Mouse (Mus musculus): Measurements from ENCODE around the gene Paqr5. TPM values are rescaled to one million over a fixed set of nuclear protein-coding genes. Genes with fewer than 3 reads are reported as not detected.

The Paqr5 gene
- polyA plus RNA-seq, 1 experiment from 2014 or later = 0.41 TPM

DNA sequence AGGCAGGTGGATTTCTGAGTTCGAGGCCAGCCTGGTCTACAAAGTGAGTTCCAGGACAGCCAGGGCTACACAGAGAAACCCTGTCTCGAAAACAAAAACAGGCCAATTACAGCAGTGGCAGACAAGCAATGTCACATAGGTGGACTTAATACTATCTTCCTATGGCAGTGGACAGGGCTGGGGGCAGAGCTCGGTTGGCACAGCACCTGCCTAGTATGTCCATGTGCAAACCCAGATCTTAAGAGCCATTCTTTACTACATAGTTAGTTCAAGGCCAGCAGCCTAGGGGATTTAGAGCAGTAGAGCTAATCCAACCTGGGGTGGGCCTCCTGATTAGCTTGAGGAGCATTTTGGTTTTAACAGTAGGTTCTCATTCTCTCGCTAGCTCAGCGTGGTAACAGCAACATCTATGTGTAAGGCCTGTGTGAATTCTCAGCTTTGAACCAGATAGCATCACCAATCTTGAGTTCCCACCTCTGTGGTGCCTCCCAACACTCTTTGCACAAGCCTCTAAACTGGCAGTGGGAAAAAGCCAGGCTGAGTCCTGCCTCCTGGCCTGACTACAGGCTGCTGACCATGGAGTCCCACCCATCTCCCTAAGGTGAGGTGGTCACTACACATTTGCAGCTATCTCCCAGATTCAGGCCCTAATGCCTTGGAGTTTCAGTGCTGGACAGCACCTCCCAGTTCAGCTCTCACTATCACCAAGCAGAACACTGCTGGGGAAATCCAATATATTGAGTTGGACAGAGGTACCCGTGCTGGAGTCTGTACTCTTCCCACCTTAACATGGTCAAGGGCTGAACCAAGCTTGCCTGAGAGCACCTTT is 115.1 kb downstream of the Paqr5 start:
- peaks cover 23% of the 10 kb centered on the region for H3K36me3 ChIP-seq (ENCODE audit: control insufficient read depth, insufficient read depth, low read length)
- H3K4me1 ChIP-seq (replicated peaks; ENCODE audit: control insufficient read depth, insufficient read depth, low read length) = peaks cover 23% of the 10 kb centered on the region
- DNase-seq (ENCODE audit: low spot score) = peak; percentile 51
- WGBS = 31% methylated on average over 6 of the region's 6 CpGs
- peak; percentile 11; the same call in 1 of the 2 replicates for ATAC-seq (replicated peaks; ENCODE audit: low FRiP score)
- no peaks in the 10 kb centered on the region for H3K9me3 ChIP-seq (ENCODE audit: control insufficient read depth, low read length)
- H3K4me3 ChIP-seq (ENCODE audit: low read depth, low read length) = peak overlapping the region; percentile 17; the same call in 1 of the 2 replicates
- peak overlapping the region; percentile 81 for H3K4me2 ChIP-seq
- peak overlapping the region; percentile 100 for H3K27ac ChIP-seq (ENCODE audit: low read depth, low read length)
- H3K9ac ChIP-seq (ENCODE audit: low read depth, low read length) = peak overlapping the region; percentile 99
- no peaks in the 10 kb centered on the region for H3K27me3 ChIP-seq (replicated peaks; ENCODE audit: control insufficient read depth, insufficient read depth, low read length)

DNA sequence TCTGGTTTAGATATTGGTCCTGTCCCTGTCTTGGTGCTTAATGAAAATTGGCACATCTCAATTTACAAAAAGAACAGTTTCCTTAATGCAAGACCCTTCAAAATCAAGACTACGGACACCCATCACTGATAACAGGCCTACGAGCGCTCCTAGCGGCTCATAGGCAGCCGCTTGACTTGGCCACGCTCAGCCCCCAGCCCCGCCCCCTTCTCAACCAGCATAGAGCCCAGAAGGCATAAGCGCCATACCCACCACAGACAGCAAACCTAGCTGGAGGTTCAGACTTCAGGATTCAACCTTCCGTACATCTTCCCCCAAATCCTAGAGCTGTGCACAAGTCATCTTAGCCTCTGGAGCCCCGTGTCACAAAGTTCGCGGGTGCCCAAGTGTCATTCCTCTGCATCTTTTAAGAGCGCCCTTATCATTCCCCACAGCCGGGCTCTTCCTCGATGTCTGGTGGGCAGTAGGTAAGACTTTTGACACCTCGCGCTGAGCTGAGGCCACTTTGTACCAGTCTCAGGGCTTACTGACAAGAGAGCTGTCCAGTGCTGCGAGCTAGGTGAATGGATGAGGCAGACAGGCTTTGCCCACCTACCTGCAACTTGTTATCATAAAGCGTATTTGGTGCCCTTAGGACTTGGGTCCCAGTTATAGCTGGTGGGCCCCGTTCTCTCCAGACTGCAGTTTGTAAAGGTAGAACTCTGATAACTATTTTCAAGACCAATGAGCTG is 116.0 kb downstream of the Paqr5 start:
- H3K9ac ChIP-seq (ENCODE audit: low read depth, low read length) = no peak overlapping the region
- H3K27ac ChIP-seq (ENCODE audit: low read depth, low read length) = 0 out of 2 replicates have a peak overlapping the region, but pooled peaks have one; percentile 100
- peaks cover 19% of the 10 kb centered on the region for H3K4me1 ChIP-seq (replicated peaks; ENCODE audit: control insufficient read depth, insufficient read depth, low read length)
- no peak overlapping the region for H3K4me2 ChIP-seq
- WGBS = 23% methylated on average over 20 of the region's 20 CpGs
- ATAC-seq (replicated peaks; ENCODE audit: low FRiP score) (peak; percentile 42), DNase-seq (ENCODE audit: low spot score) (peak; percentile 71)
- H3K36me3 ChIP-seq (ENCODE audit: control insufficient read depth, insufficient read depth, low read length) = peaks cover 23% of the 10 kb centered on the region
- H3K9me3 ChIP-seq (ENCODE audit: control insufficient read depth, low read length) = no peaks in the 10 kb centered on the region
- no peaks in the 10 kb centered on the region for H3K27me3 ChIP-seq (replicated peaks; ENCODE audit: control insufficient read depth, insufficient read depth, low read length)
- no peak overlapping the region for H3K4me3 ChIP-seq (ENCODE audit: low read depth, low read length)

DNA sequence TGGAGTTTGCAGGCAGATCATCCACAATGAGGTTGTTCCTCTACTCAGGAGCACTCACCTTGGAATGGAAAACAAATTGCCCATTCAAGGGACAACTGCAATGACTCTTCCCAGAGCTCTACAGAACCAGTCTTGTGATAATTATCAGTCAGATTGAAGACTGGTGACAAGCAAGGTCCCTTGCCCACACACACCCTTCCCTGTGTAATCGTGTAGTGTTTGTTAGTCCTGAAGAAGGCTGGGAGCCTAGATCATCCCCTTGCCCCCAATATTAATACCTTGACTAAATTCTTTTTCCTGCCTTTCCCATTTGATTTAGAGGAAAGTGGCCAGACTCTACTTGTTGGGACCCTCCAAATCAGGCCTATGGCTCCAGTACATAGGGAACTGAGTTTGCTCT is 117.0 kb downstream of the Paqr5 start:
- H3K4me3 ChIP-seq (ENCODE audit: low read depth, low read length) = no peak overlapping the region
- peaks cover 19% of the 10 kb centered on the region for H3K4me1 ChIP-seq (replicated peaks; ENCODE audit: control insufficient read depth, insufficient read depth, low read length)
- DNase-seq (ENCODE audit: low spot score) (no peak), ATAC-seq (replicated peaks; ENCODE audit: low FRiP score) (no peak)
- H3K27me3 ChIP-seq (replicated peaks; ENCODE audit: control insufficient read depth, insufficient read depth, low read length) = no peaks in the 10 kb centered on the region
- H3K36me3 ChIP-seq (ENCODE audit: control insufficient read depth, insufficient read depth, low read length) = peaks cover 23% of the 10 kb centered on the region
- H3K9ac ChIP-seq (ENCODE audit: low read depth, low read length) = no peak overlapping the region
- H3K4me2 ChIP-seq = no peak overlapping the region
- H3K9me3 ChIP-seq (ENCODE audit: control insufficient read depth, low read length) = no peaks in the 10 kb centered on the region
- 68% methylated on average over 1 of the region's 1 CpGs for WGBS
- H3K27ac ChIP-seq (ENCODE audit: low read depth, low read length) = no peak overlapping the region

DNA sequence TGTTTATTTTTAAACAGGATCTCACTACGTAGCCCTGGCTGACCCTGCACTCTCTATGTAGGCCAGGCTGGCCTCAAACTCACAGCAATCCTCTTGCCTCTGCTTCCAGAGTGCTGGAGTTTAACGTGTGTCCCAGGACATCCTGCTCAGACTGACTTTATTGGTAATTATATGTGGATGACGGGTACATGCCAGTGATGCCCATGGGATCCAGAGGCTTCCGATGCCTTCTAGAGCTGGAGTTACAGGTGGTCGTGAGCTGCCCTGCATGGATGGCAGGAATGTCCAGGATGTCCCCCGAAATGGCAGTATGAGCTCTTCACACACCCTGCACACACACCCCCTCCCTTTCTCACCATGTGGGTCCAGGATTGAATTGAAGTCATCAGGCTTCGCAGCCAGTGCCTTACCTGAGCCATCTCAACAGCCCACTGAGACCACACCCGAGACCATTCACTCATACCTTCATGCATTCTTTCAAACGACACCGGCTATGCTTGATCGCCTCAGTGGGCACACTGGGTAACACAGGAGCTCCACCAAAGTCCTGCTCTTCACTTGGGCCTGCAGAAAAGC is 117.7 kb downstream of the Paqr5 start:
- 88% methylated on average over 11 of the region's 11 CpGs for WGBS

DNA sequence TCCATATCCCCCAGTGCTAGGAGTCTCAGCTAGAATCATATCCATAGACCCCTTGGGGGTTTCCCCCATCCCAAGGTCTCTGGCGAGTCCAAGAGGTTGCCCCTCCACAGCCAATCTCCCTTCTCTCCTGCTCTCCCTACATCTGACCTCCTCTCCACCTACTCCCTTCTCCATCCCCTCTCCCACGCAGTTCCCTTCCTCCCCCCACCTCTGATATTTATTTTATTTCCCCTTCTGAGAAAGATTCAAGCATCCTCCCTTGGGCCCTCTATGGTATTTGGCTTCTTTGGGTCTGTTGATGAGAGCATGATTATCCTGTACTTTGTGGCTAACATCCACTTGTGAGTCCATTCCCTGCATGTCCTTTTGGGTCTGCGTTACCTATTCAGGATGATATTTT is 118.3 kb downstream of the Paqr5 start:
- Histone ChIP-seq H3K27me3 (replicated peaks; ENCODE audit: control insufficient read depth, insufficient read depth, low read length) (no peaks in the 10 kb centered on the region), H3K4me3 (ENCODE audit: low read depth, low read length) (no peak overlapping the region), H3K9ac (ENCODE audit: low read depth, low read length) (no peak overlapping the region), H3K4me1 (replicated peaks; ENCODE audit: control insufficient read depth, insufficient read depth, low read length) (peaks cover 19% of the 10 kb centered on the region), H3K9me3 (ENCODE audit: control insufficient read depth, low read length) (no peaks in the 10 kb centered on the region), H3K4me2 (no peak overlapping the region), H3K36me3 (ENCODE audit: control insufficient read depth, insufficient read depth, low read length) (peaks cover 20% of the 10 kb centered on the region), H3K27ac (ENCODE audit: low read depth, low read length) (no peak overlapping the region)
- DNase-seq (ENCODE audit: low spot score) = no peak
- 75% methylated on average over 3 of the region's 3 CpGs for WGBS
- no peak for ATAC-seq (replicated peaks; ENCODE audit: low FRiP score)

More for the DNA sequence above, 117.7 kb downstream of the Paqr5 start:
- DNase-seq (ENCODE audit: low spot score) (no peak), ATAC-seq (replicated peaks; ENCODE audit: low FRiP score) (no peak)
- H3K36me3 ChIP-seq (ENCODE audit: control insufficient read depth, insufficient read depth, low read length) = peaks cover 23% of the 10 kb centered on the region
- H3K4me1 ChIP-seq (replicated peaks; ENCODE audit: control insufficient read depth, insufficient read depth, low read length) = peaks cover 19% of the 10 kb centered on the region
- H3K27ac ChIP-seq (ENCODE audit: low read depth, low read length) = no peak overlapping the region
- H3K9ac ChIP-seq (ENCODE audit: low read depth, low read length) = no peak overlapping the region
- H3K27me3 ChIP-seq (replicated peaks; ENCODE audit: control insufficient read depth, insufficient read depth, low read length) = no peaks in the 10 kb centered on the region
- H3K9me3 ChIP-seq (ENCODE audit: control insufficient read depth, low read length) = no peaks in the 10 kb centered on the region
- H3K4me3 ChIP-seq (ENCODE audit: low read depth, low read length) = no peak overlapping the region
- no peak overlapping the region for H3K4me2 ChIP-seq

DNA sequence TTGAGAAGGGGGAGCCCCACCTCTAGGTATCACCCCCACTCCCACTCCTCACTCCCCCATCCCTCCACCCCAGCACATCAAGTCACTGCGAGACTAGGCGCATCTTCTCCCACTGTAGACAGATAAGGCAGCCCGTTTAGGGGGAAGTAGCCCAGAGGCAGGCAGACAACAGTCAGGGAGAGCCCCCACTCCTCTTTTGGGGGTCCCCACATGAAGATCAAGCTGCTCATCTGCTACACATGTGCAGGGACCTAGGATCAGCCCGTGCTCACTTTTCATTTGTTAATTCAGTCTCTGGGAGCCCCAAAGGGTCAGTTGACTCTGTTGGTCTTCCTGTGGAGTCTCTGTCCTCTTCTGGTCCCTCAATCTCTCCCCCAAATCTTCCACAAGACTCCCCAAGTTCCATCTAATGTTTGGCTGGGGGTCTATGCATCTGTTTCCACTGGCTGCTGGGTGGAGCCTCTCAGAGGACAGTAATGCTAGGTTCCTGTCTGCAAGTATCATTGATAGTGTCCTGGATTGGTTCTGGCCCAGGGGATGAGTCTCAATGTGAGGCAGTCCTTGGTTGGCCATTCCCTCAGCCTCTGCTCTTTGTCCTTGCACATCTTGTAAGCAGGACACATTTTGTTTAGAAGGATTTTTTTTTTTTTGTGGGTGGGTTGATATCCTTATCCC is 118.9 kb downstream of the Paqr5 start:
- H3K4me1 ChIP-seq (replicated peaks; ENCODE audit: control insufficient read depth, insufficient read depth, low read length) = peaks cover 18% of the 10 kb centered on the region
- H3K9ac ChIP-seq (ENCODE audit: low read depth, low read length) = no peak overlapping the region
- no peak for ATAC-seq (replicated peaks; ENCODE audit: low FRiP score)
- H3K36me3 ChIP-seq (ENCODE audit: control insufficient read depth, insufficient read depth, low read length) = peaks cover 15% of the 10 kb centered on the region
- H3K4me2 ChIP-seq = no peak overlapping the region
- H3K27ac ChIP-seq (ENCODE audit: low read depth, low read length) = no peak overlapping the region
- 60% methylated on average over 4 of the region's 4 CpGs for WGBS
- H3K4me3 ChIP-seq (ENCODE audit: low read depth, low read length) = no peak overlapping the region
- H3K27me3 ChIP-seq (replicated peaks; ENCODE audit: control insufficient read depth, insufficient read depth, low read length) = peaks cover 3% of the 10 kb centered on the region; the same call in 1 of the 2 replicates
- no peaks in the 10 kb centered on the region for H3K9me3 ChIP-seq (ENCODE audit: control insufficient read depth, low read length)
- DNase-seq (ENCODE audit: low spot score) = no peak

DNA sequence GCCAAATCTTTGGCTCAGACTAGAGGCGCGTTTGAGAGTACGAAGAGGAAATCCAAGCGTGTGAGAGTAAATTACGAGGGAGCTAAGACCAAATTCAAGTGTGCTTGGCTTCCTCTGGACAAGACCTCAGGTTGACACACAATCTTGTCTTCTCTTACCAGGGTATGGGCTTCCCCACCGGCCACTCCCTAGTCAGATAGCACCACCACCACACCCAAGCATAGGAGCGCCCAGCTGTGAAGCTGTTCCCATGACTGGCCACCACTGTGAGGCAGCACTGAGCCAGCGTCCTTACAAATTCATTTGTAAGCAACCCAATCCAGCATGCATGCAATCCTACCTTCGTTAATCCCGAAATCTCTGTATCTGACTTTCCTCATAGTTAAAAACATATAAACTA is 119.7 kb downstream of the Paqr5 start:
- no peak overlapping the region for H3K4me3 ChIP-seq (ENCODE audit: low read depth, low read length)
- H3K9me3 ChIP-seq (ENCODE audit: control insufficient read depth, low read length) = no peaks in the 10 kb centered on the region
- H3K27ac ChIP-seq (ENCODE audit: low read depth, low read length) = no peak overlapping the region
- ATAC-seq (replicated peaks; ENCODE audit: low FRiP score) (no peak; the same call in 1 of the 2 replicates), DNase-seq (ENCODE audit: low spot score) (peak; percentile 54)
- H3K36me3 ChIP-seq (ENCODE audit: control insufficient read depth, insufficient read depth, low read length) = peaks cover 6% of the 10 kb centered on the region; the same call in 1 of the 2 replicates
- WGBS = 59% methylated on average over 10 of the region's 10 CpGs
- H3K9ac ChIP-seq (ENCODE audit: low read depth, low read length) = no peak overlapping the region
- peaks cover 11% of the 10 kb centered on the region for H3K4me1 ChIP-seq (replicated peaks; ENCODE audit: control insufficient read depth, insufficient read depth, low read length)
- no peak overlapping the region for H3K4me2 ChIP-seq
- peaks cover 7% of the 10 kb centered on the region; the same call in 1 of the 2 replicates for H3K27me3 ChIP-seq (replicated peaks; ENCODE audit: control insufficient read depth, insufficient read depth, low read length)

DNA sequence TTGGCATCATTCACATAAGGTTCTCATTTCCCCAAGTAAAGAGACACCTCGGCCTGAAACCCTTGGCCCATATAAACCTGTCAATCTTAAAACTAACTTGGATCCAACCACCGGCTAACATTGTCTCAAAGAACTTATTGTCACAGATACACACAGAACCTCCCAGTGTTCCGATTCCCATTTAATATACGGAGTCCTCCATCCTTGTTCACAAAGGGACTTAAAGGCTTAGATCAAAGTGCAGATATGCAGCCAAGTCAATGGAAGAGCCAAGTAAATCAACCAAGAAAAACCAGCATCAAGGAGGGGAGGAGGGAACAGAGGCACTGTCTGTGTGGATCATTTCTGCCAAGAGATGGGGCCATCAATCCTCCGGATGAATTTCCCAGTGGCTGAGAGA is 121.1 kb downstream of the Paqr5 start:
- Histone ChIP-seq H3K27me3 (replicated peaks; ENCODE audit: control insufficient read depth, insufficient read depth, low read length) (peaks cover 7% of the 10 kb centered on the region; the same call in 1 of the 2 replicates), H3K4me1 (replicated peaks; ENCODE audit: control insufficient read depth, insufficient read depth, low read length) (peaks cover 4% of the 10 kb centered on the region; the same call in 1 of the 2 replicates), H3K9ac (ENCODE audit: low read depth, low read length) (no peak overlapping the region), H3K9me3 (ENCODE audit: control insufficient read depth, low read length) (no peaks in the 10 kb centered on the region), H3K27ac (ENCODE audit: low read depth, low read length) (no peak overlapping the region), H3K36me3 (ENCODE audit: control insufficient read depth, insufficient read depth, low read length) (0 out of 2 replicates have a peak, but pooled peaks cover 3% of the 10 kb centered on the region), H3K4me2 (no peak overlapping the region), H3K4me3 (ENCODE audit: low read depth, low read length) (no peak overlapping the region)
- ATAC-seq (replicated peaks; ENCODE audit: low FRiP score) (no peak), DNase-seq (ENCODE audit: low spot score) (no peak)
- 86% methylated on average over 5 of the region's 5 CpGs for WGBS

All from liver, embryonic 11.5 days (tissue).